Mouse (Mus musculus) kidney, postnatal 36 days (tissue): ENCODE results near the gene Sf3b5.

ENCODE experiments used
- DNase-seq, 2 experiments: peaks; one replicate each; pipeline ENCODE4 v3.0.0; 2021 to 2022; ENCODE audit warnings: mixed read lengths in 2 of 2

Gene Sf3b5

GRCm38 (mm10) chr10:13005043-13005442 lies at the start of gene Sf3b5:
Sf3b5 (plus strand) TSS chr10:13005343.
- DNase-seq = no peak

- no peak for DNase-seq
These were observed 49.3 kb upstream of the Sf3b5 start for GRCm38 (mm10) chr10:12955831-12956230.

- no peak for DNase-seq
These were observed 47.9 kb upstream of the Sf3b5 start for GRCm38 (mm10) chr10:12957271-12957670.

- no peak for DNase-seq
These were observed 43.6 kb upstream of the Sf3b5 start for GRCm38 (mm10) chr10:12961546-12961945.

GRCm38 (mm10) chr10:12962238-12962637 lies 42.9 kb upstream of the Sf3b5 start:
- DNase-seq = no peak

GRCm38 (mm10) chr10:12963362-12964147 lies 41.6 kb upstream of the Sf3b5 start:
- DNase-seq = peak in 1 of 2 experiments; percentile 10

GRCm38 (mm10) chr10:12964151-12965075 lies 40.7 kb upstream of the Sf3b5 start, which contains the start of gene Stx11:
Stx11 (minus strand) TSS chr10:12964298.
- DNase-seq = peak; percentile 36 to 81

GRCm38 (mm10) chr10:12965669-12966180 lies 39.4 kb upstream of the Sf3b5 start:
- DNase-seq = no peak

- DNase-seq = no peak
These were observed 30.6 kb upstream of the Sf3b5 start for GRCm38 (mm10) chr10:12974572-12974971.

- DNase-seq = no peak
These were observed 29.7 kb upstream of the Sf3b5 start for GRCm38 (mm10) chr10:12975461-12975860.

GRCm38 (mm10) chr10:12975957-12976356 lies 29.2 kb upstream of the Sf3b5 start:
- DNase-seq = no peak

- DNase-seq = no peak
These were observed 28.6 kb upstream of the Sf3b5 start for GRCm38 (mm10) chr10:12976552-12976951.

GRCm38 (mm10) chr10:12977787-12978212 lies 27.3 kb upstream of the Sf3b5 start:
- no peak for DNase-seq

GRCm38 (mm10) chr10:12981071-12981470 lies 24.1 kb upstream of the Sf3b5 start:
- DNase-seq = peak in 1 of 2 experiments; percentile 5

GRCm38 (mm10) chr10:12983516-12983915 lies 21.6 kb upstream of the Sf3b5 start:
- DNase-seq = no peak

GRCm38 (mm10) chr10:12985028-12985427 lies 20.1 kb upstream of the Sf3b5 start:
- DNase-seq = no peak

GRCm38 (mm10) chr10:12986485-12986884 lies 18.7 kb upstream of the Sf3b5 start:
- DNase-seq = no peak

GRCm38 (mm10) chr10:12986943-12987342 lies 18.2 kb upstream of the Sf3b5 start:
- DNase-seq = no peak

- DNase-seq = no peak
These were observed 13.2 kb upstream of the Sf3b5 start for GRCm38 (mm10) chr10:12991953-12992352.

- DNase-seq = no peak
These were observed 11.6 kb upstream of the Sf3b5 start for GRCm38 (mm10) chr10:12993411-12994039.

GRCm38 (mm10) chr10:12996736-12997477 lies 8.2 kb upstream of the Sf3b5 start:
- DNase-seq = peak; percentile 89 to 94
